In genomic region chr1:164770611-164771010, GRCm38 (mm10) we compare ENCODE assay signal across 9 mouse cellular contexts. TPM values are rescaled to one million over a fixed set of nuclear protein-coding genes. Genes with fewer than 3 reads are reported as not detected.
DNase-seq lines count a peak whose midpoint lies in the region; ATAC-seq lines count a peak whose summit lies in the region.
"Had no signal": no experiment of that assay in that cellular context is flagged by ENCODE, and none has a peak within 500 bp of the region (broad histone marks: within the 10 kb centered on the region; RNA-seq: fewer than 3 reads in every experiment).

No protein-coding gene starts in this region.

- H3K9me3 ChIP-seq in heart, embryonic 10.5 days, result 0 out of 2 replicates have a peak, but pooled peaks cover 7% of the 10 kb centered on the region
- no peaks in the 10 kb centered on the region for H3K9me3 ChIP-seq in liver, embryonic 12.5 days (replicated peaks)
- H3K9me3 ChIP-seq: embryonic facial prominence, embryonic 13.5 days had no signal

- no peaks in the 10 kb centered on the region for H3K4me1 ChIP-seq in heart, embryonic 10.5 days
- no peaks in the 10 kb centered on the region for H3K4me1 ChIP-seq in liver, embryonic 12.5 days
- H3K4me1 ChIP-seq: embryonic facial prominence, embryonic 13.5 days had no signal

- intact Hi-C loops in gastrocnemius, postnatal 14 days (cut with DNase I; ENCODE audit: low total_unique reads), result no loop called here

- no peak for ATAC-seq in liver, embryonic 12.5 days

- H3K27ac ChIP-seq in heart, embryonic 10.5 days, result no peak overlapping the region
- H3K27ac ChIP-seq in liver, embryonic 12.5 days, result no peak overlapping the region
- H3K27ac ChIP-seq: embryonic facial prominence, embryonic 13.5 days had no signal

- no peaks in the 10 kb centered on the region for H3K27me3 ChIP-seq in heart, embryonic 10.5 days (ENCODE audit: insufficient read depth, poor library complexity, severe bottlenecking)
- no peaks in the 10 kb centered on the region for H3K27me3 ChIP-seq in liver, embryonic 12.5 days (replicated peaks)
- H3K27me3 ChIP-seq: embryonic facial prominence, embryonic 13.5 days had no signal

- H3K4me3 ChIP-seq in heart, embryonic 10.5 days, result no peak overlapping the region
- no peak overlapping the region for H3K4me3 ChIP-seq in liver, embryonic 12.5 days
- H3K4me3 ChIP-seq: embryonic facial prominence, embryonic 13.5 days had no signal

- no peaks in the 10 kb centered on the region for H3K36me3 ChIP-seq in heart, embryonic 10.5 days
- no peaks in the 10 kb centered on the region for H3K36me3 ChIP-seq in liver, embryonic 12.5 days
- H3K36me3 ChIP-seq: embryonic facial prominence, embryonic 13.5 days had no signal

- H3K4me2 ChIP-seq in liver, embryonic 12.5 days, result no peak overlapping the region
- H3K4me2 ChIP-seq: embryonic facial prominence, embryonic 13.5 days had no signal

- no peak overlapping the region for H3K9ac ChIP-seq in liver, embryonic 12.5 days
- H3K9ac ChIP-seq: embryonic facial prominence, embryonic 13.5 days had no signal

- DNase-seq in heart, adult 11 months, result peak; percentile 99
- no peak for DNase-seq in heart, embryonic 10.5 days (ENCODE audit: low spot score)
- peak; percentile 86 for DNase-seq in brain, adult 2 months (ENCODE audit: low read depth, low spot score)
- DNase-seq in gastrocnemius, postnatal 14 days, result peak; percentile 83
- peak; percentile 72 for DNase-seq in layer of hippocampus, adult 11-12 months (ENCODE audit: low spot score)
- DNase-seq in lung, postnatal 14 days, result peak; percentile 68
- DNase-seq in urinary bladder, postnatal 4 days (ENCODE audit: low spot score in 2 of 2), result peak; percentile 69 to 74

- 62% methylated on average over 7 of the region's 7 CpGs for WGBS in heart, embryonic 10.5 days
- 68% methylated on average over 7 of the region's 7 CpGs for WGBS in liver, embryonic 12.5 days (ENCODE audit: insufficient replicate concordance)

RNA-seq across cellular contexts. Expression of gene Dpt, which starts 25.8 kb away (rescaled TPM):
- polyA plus RNA-seq in heart, embryonic 10.5 days (2016; fragmentation: Nextera tagmentation; extraction: Ambion mirVana), result 0.07 TPM in 1 of 2 replicates, not detected in the other
- total RNA-seq in gastrocnemius, postnatal 14 days (2021), result 10 to 100 TPM; 73.4 to 96.4 TPM
- not detected in 2 replicates for polyA plus RNA-seq in liver, embryonic 12.5 days (2016; fragmentation: Nextera tagmentation; extraction: Ambion mirVana)
